Mouse (Mus musculus) forebrain, postnatal 0 days (tissue): Measurements from ENCODE around the gene Fam213a. TPM values are rescaled to one million over a fixed set of nuclear protein-coding genes. Genes with fewer than 3 reads are reported as not detected.
A peak's percentile ranks its signal among the peaks of the same experiment; 100 is the strongest.

Experiments used
- ATAC-seq: fragments of 200-750 bp; cut with Nextera tagmentation; 2 replicates; pipeline ENCODE4 v1.8.0; 2017; ENCODE audit warnings: mild to moderate bottlenecking, moderate library complexity
- DNase-seq: peaks from one replicate; pipeline ENCODE4 v3.0.0-alpha.2; 2015
- H3K27ac ChIP-seq: fragments of 300-500 bp; sonication (generic); 2 replicates; pipeline ENCODE4 v1.5.1; 2014; ENCODE audit warnings: low read depth, mild to moderate bottlenecking, antibody characterized with exemption, low read length, moderate library complexity, mixed read lengths
- H3K27me3 ChIP-seq: fragments of 300-500 bp; sonication (generic); 2 replicates; pipeline ENCODE4 v1.6.1; 2014; ENCODE audit warnings: mild to moderate bottlenecking, low read length, mixed read lengths; ENCODE audit not compliant: insufficient read depth
- H3K36me3 ChIP-seq: fragments of 300-500 bp; sonication (generic); 2 replicates; pipeline ENCODE4 v1.6.1; 2014; ENCODE audit warnings: mild to moderate bottlenecking, moderate library complexity; ENCODE audit not compliant: insufficient read depth
- H3K4me1 ChIP-seq: fragments of 300-500 bp; sonication (generic); 2 replicates; pipeline ENCODE4 v1.6.1; 2014; ENCODE audit warnings: antibody characterized with exemption; ENCODE audit not compliant: insufficient read depth
- H3K4me2 ChIP-seq: fragments of 300-500 bp; sonication (generic); 2 replicates; pipeline ENCODE4 v1.6.1; 2014; ENCODE audit warnings: low read depth, mild to moderate bottlenecking, moderate library complexity
- H3K4me3 ChIP-seq: fragments of 300-500 bp; sonication (generic); 2 replicates; pipeline ENCODE4 v1.5.1; 2014; ENCODE audit warnings: low read depth, low read length, mixed read lengths
- H3K9ac ChIP-seq: fragments of 300-500 bp; sonication (generic); 2 replicates; pipeline ENCODE4 v1.6.1; 2014; ENCODE audit warnings: mild to moderate bottlenecking
- H3K9me3 ChIP-seq: fragments of 300-500 bp; sonication (generic); 2 replicates; pipeline ENCODE4 v1.6.1; 2016; ENCODE audit warnings: low read length
- CTCF ChIP-seq: sonication (generic); IDR thresholded peaks from 2 replicates; pipeline ENCODE4 v1.5.1; 2016; ENCODE audit warnings: antibody characterized with exemption, control low read depth, low read depth
- WGBS: fragments of 180-500 bp; shearing (Covaris S2); extraction: QIAGEN DNeasy Blood & Tissue Kit; methylation state at CpG from one replicate; pipeline ENCODE4 v1.1.7; 2014; 5-methylcytosine and 5-hydroxymethylcytosine counted together
- polyA plus RNA-seq: library from polyadenylated mRNA; unstranded; fragments of >200 nt; fragmentation: Nextera tagmentation; extraction: Ambion mirVana; gene quantifications from 2 replicates; pipeline ENCODE4 v1.2.1, GENCODE M21; 2015
- total RNA-seq: library from RNA; depleted of rRNA; stranded (reverse); fragments of >200 nt; gene quantifications from 2 replicates; pipeline ENCODE4 v1.2.3, GENCODE M21; 2014

The Fam213a gene
- total and polyA plus RNA-seq, 2 experiments from 2014 or later = 92.4 to 106 TPM

- DNase-seq = no peak
- H3K27ac ChIP-seq = no peak overlapping the region
- H3K36me3 ChIP-seq = no peaks in the 10 kb centered on the region
- TF ChIP-seq CTCF = no peak
- H3K9me3 ChIP-seq = no peaks in the 10 kb centered on the region
- no peak overlapping the region for H3K4me3 ChIP-seq
- H3K9ac ChIP-seq = no peak overlapping the region
- H3K4me1 ChIP-seq = peaks cover 30% of the 10 kb centered on the region
- no peak overlapping the region for H3K4me2 ChIP-seq
- ATAC-seq = no peak
- H3K27me3 ChIP-seq = no peaks in the 10 kb centered on the region
- 69% methylated on average over 3 of the region's 3 CpGs for WGBS
Observed at GRCm38 (mm10) chr14:40963501-40964213, 49.9 kb downstream of the Fam213a start.

- DNase-seq (no peak), ATAC-seq (no peak)
- Histone ChIP-seq H3K27me3 (no peaks in the 10 kb centered on the region), H3K4me1 (peaks cover 41% of the 10 kb centered on the region), H3K9ac (no peak overlapping the region), H3K27ac (no peak overlapping the region), H3K4me2 (no peak overlapping the region), H3K9me3 (no peaks in the 10 kb centered on the region), H3K4me3 (no peak overlapping the region), H3K36me3 (no peaks in the 10 kb centered on the region)
- WGBS = 56% methylated on average over 11 of the region's 11 CpGs
- TF ChIP-seq CTCF = no peak
Observed at GRCm38 (mm10) chr14:40962365-40963290, 51.0 kb downstream of the Fam213a start.

GRCm38 (mm10) chr14:40960237-40960636, 53.4 kb downstream of the Fam213a start:
- no peak overlapping the region for H3K27ac ChIP-seq
- DNase-seq (no peak), ATAC-seq (no peak)
- WGBS = 29% methylated on average over 4 of the region's 4 CpGs
- H3K4me3 ChIP-seq = no peak overlapping the region
- no peaks in the 10 kb centered on the region for H3K9me3 ChIP-seq
- H3K4me2 ChIP-seq = no peak overlapping the region
- TF ChIP-seq CTCF = no peak
- H3K27me3 ChIP-seq = no peaks in the 10 kb centered on the region
- H3K4me1 ChIP-seq = peaks cover 63% of the 10 kb centered on the region
- H3K9ac ChIP-seq = no peak overlapping the region
- no peaks in the 10 kb centered on the region for H3K36me3 ChIP-seq

GRCm38 (mm10) chr14:40959586-40959985, 54.0 kb downstream of the Fam213a start:
- no peaks in the 10 kb centered on the region for H3K9me3 ChIP-seq
- H3K4me3 ChIP-seq = no peak overlapping the region
- H3K9ac ChIP-seq = no peak overlapping the region
- no peaks in the 10 kb centered on the region for H3K27me3 ChIP-seq
- no peak overlapping the region for H3K4me2 ChIP-seq
- H3K27ac ChIP-seq = no peak overlapping the region
- TF ChIP-seq CTCF = no peak
- peaks cover 61% of the 10 kb centered on the region for H3K4me1 ChIP-seq
- WGBS = 31% methylated on average over 3 of the region's 3 CpGs
- H3K36me3 ChIP-seq = no peaks in the 10 kb centered on the region
- ATAC-seq = no peak
- no peak for DNase-seq

GRCm38 (mm10) chr14:40958986-40959381, 54.6 kb downstream of the Fam213a start:
- TF ChIP-seq CTCF = no peak
- ATAC-seq (no peak), DNase-seq (no peak)
- Histone ChIP-seq H3K9me3 (no peaks in the 10 kb centered on the region), H3K9ac (no peak overlapping the region), H3K4me1 (peaks cover 55% of the 10 kb centered on the region), H3K4me2 (no peak overlapping the region), H3K4me3 (no peak overlapping the region), H3K36me3 (no peaks in the 10 kb centered on the region), H3K27me3 (no peaks in the 10 kb centered on the region), H3K27ac (peak overlapping the region; percentile 55; the same call in 1 of the 2 replicates)
- WGBS = 69% methylated on average over 2 of the region's 2 CpGs

- H3K27me3 ChIP-seq = no peaks in the 10 kb centered on the region
- peak overlapping the region; percentile 55 for H3K27ac ChIP-seq
- TF ChIP-seq CTCF = no peak
- 0 out of 2 replicates have a peak overlapping the region, but pooled peaks have one; percentile 11 for H3K9ac ChIP-seq
- H3K4me3 ChIP-seq = no peak overlapping the region
- H3K4me1 ChIP-seq = peaks cover 49% of the 10 kb centered on the region
- H3K4me2 ChIP-seq = no peak overlapping the region
- DNase-seq (peak; percentile 50), ATAC-seq (no peak)
- H3K36me3 ChIP-seq = no peaks in the 10 kb centered on the region
- no peaks in the 10 kb centered on the region for H3K9me3 ChIP-seq
- WGBS = 23% methylated on average over 4 of the region's 4 CpGs
Observed at GRCm38 (mm10) chr14:40958083-40958985, 55.3 kb downstream of the Fam213a start.
